Mouse (Mus musculus) heart, embryonic 10.5 days (tissue): ENCODE measurements at regions not wholly inside any gene's neighbourhood (a gene's known extent, or its start where the extent isn't known, plus 50 kb on each side); places are given as distances from the start of the nearest gene placed in this dataset.

Experiments used
- DNase-seq: peaks from one replicate; pipeline ENCODE4 v3.0.0-alpha.2; 2017; ENCODE audit warnings: low spot score
- H3K27ac ChIP-seq: fragments of 300-500 bp; sonication (generic); 2 replicates; pipeline ENCODE4 v1.5.1; 2016; ENCODE audit warnings: mild to moderate bottlenecking
- H3K27me3 ChIP-seq: fragments of 300-500 bp; sonication (generic); 2 replicates; pipeline ENCODE4 v1.6.1; 2016; ENCODE audit warnings: mild to moderate bottlenecking; ENCODE audit not compliant: poor library complexity, insufficient read depth, severe bottlenecking
- H3K36me3 ChIP-seq: fragments of 300-500 bp; sonication (generic); 2 replicates; pipeline ENCODE4 v1.6.1; 2016; ENCODE audit warnings: mild to moderate bottlenecking, moderate library complexity
- H3K4me1 ChIP-seq: fragments of 300-500 bp; sonication (generic); 2 replicates; pipeline ENCODE4 v1.6.1; 2016; ENCODE audit warnings: mild to moderate bottlenecking
- H3K4me3 ChIP-seq: fragments of 300-500 bp; sonication (generic); 2 replicates; pipeline ENCODE4 v1.5.1; 2016; ENCODE audit warnings: mild to moderate bottlenecking, moderate library complexity
- H3K9me3 ChIP-seq: fragments of 300-500 bp; sonication (generic); 2 replicates; pipeline ENCODE4 v1.6.1; 2016; ENCODE audit warnings: mild to moderate bottlenecking, moderate library complexity
- WGBS: fragments of 180-500 bp; shearing (Covaris S2); methylation state at CpG from one replicate; pipeline ENCODE4 v1.1.7; 2016; 5-methylcytosine and 5-hydroxymethylcytosine counted together

DNA sequence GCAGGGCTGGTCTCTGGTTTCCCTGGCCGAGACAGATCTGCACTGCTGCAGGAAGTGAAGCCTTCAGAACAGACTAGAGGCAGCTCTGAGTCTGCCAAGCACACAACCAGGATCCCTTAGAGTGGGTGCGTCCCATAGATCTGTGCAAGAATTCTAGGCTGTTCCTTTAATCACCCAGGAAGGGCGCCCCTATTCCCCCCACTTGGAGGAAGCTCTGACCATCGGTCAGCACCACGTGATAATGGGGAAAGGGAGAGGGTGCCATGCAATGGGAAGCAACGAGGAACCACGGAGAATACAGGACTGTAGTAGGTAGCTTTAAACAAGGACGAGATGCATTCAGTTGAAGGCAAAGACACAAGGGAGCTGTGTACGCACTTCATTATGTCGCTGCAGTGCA is 101.1 kb downstream of the Tmem30b start:
- H3K9me3 ChIP-seq: no peaks in the 10 kb centered on the region
- no peak for DNase-seq
- no peaks in the 10 kb centered on the region for H3K27me3 ChIP-seq
- peaks cover 18% of the 10 kb centered on the region for H3K4me1 ChIP-seq
- WGBS: 54% methylated on average over 10 of the region's 10 CpGs
- no peak overlapping the region for H3K4me3 ChIP-seq
- H3K36me3 ChIP-seq: no peaks in the 10 kb centered on the region
- peak overlapping the region; percentile 33 for H3K27ac ChIP-seq

DNA sequence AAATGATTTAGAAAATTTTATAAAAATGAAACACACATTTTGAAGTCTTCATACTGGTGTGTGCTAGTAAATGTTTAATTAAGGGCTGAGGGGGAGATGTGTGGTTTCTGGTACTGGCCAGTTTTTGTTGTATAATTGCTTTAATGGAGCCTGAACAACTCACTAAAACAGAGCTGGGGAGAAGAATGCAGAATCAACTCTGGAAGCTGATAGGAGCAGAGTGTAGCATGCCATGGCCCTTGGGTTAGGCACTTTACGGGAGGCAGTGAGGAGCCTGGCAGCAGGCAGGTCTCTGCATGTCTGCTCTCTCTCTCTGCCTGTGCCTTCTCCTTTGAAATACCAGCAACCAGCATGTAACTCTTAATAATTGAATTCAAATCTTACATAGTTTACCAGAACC is 104.9 kb downstream of the Tmem30b start:
- Histone ChIP-seq H3K4me1 (peaks cover 8% of the 10 kb centered on the region), H3K4me3 (no peak overlapping the region), H3K27ac (no peak overlapping the region), H3K27me3 (no peaks in the 10 kb centered on the region), H3K36me3 (no peaks in the 10 kb centered on the region), H3K9me3 (no peaks in the 10 kb centered on the region)
- DNase-seq: no peak
- WGBS: 38% methylated on average over 1 of the region's 1 CpGs

DNA sequence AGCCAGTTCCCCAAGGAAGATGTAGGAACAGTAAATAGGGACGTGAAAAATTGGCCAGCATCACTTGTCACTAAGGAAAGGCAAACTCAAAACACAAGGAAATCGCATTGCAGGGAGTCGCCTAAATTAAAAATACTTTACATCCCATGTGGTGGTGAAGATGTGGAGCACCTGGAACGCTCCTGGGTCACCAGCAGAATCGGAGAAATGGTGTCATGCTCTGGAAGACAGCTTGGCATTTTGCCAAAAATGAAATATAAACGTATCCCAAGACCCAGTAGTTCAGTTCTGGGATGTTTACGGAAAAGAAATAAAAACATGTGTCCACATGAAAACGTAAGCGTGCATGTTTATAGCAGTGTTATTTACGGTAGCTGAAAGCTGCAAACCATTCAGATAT is 111.5 kb downstream of the Tmem30b start:
- no peaks in the 10 kb centered on the region for H3K4me1 ChIP-seq
- H3K27me3 ChIP-seq: no peaks in the 10 kb centered on the region
- no peaks in the 10 kb centered on the region for H3K9me3 ChIP-seq
- WGBS: 84% methylated on average over 10 of the region's 10 CpGs
- H3K4me3 ChIP-seq: no peak overlapping the region
- no peak overlapping the region for H3K27ac ChIP-seq
- no peak for DNase-seq
- H3K36me3 ChIP-seq: no peaks in the 10 kb centered on the region

DNA sequence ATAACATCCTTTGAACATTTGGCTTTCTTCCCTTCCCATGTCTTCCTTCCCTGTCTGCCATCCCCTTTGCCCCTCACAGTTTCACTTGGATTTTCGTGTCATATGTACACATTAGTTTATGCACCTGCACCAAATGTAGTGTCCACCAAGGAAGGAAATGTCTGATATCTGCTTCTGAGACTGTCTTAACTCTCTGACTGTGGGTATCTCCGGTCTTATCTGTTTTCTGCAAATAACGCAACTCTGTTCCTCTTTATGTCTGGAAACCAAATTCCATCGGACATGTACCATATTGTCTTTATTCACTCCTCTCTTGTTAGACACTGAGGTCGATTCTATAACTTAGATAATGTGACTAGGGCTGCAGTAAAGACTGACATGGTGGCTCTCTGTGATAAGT is 113.6 kb downstream of the Tmem30b start:
- H3K4me3 ChIP-seq: no peak overlapping the region
- H3K27me3 ChIP-seq: no peaks in the 10 kb centered on the region
- DNase-seq: no peak
- H3K9me3 ChIP-seq: no peaks in the 10 kb centered on the region
- no peak overlapping the region for H3K27ac ChIP-seq
- H3K36me3 ChIP-seq: no peaks in the 10 kb centered on the region
- WGBS: 70% methylated on average over 5 of the region's 5 CpGs
- H3K4me1 ChIP-seq: peaks cover 11% of the 10 kb centered on the region; the same call in 1 of the 2 replicates

DNA sequence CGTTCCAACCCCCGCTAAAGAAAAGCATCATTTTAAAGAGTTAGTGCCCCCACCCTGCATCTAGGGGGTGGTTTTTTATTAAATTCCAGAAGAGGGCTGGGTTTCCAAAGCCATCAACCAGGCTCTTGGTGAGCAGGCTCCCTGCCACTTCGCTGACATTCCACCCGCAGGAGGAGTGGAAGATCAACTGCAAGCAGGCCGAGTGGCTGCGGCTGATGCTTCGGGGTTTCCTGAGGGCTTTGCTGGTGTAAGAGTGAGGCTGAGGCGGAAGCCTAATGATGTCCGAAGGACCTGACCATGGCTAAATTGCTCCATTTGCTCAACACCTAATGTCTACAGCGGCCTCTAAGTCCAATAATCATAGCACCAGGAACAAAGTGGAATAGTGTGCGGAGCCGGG is 118.0 kb downstream of the Tmem30b start:
- no peak for DNase-seq
- WGBS: 55% methylated on average over 12 of the region's 12 CpGs
- H3K27ac ChIP-seq: peak overlapping the region; percentile 59; the same call in 1 of the 2 replicates

DNA sequence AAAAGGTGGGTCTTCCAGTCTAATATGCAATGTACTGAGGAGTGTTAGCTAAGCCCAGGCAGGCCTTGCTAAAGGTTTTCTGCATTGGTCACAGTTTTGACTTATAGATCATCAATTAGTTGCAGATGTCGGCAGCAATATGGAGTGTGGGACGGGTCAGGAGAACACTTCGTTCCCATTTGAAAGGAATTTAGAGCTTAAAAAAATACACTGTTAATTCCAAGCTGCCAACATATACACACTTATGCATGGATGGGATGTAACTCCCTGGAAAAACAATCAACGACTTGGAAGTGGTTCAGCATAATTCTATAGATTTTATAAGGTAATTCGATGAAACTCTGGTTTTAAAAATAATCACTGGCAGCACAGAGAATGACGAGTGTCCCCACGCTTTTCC is 121.4 kb downstream of the Tmem30b start:
- 84% methylated on average over 7 of the region's 7 CpGs for WGBS
- Histone ChIP-seq H3K27ac (no peak overlapping the region), H3K9me3 (0 out of 2 replicates have a peak, but pooled peaks cover 2% of the 10 kb centered on the region), H3K36me3 (no peaks in the 10 kb centered on the region), H3K4me3 (no peak overlapping the region), H3K27me3 (no peaks in the 10 kb centered on the region), H3K4me1 (peaks cover 11% of the 10 kb centered on the region; the same call in 1 of the 2 replicates)
- DNase-seq: no peak

More for the DNA sequence above, 118.0 kb downstream of the Tmem30b start:
- Histone ChIP-seq H3K36me3 (no peaks in the 10 kb centered on the region), H3K27me3 (no peaks in the 10 kb centered on the region), H3K4me1 (peaks cover 11% of the 10 kb centered on the region; the same call in 1 of the 2 replicates), H3K9me3 (0 out of 2 replicates have a peak, but pooled peaks cover 2% of the 10 kb centered on the region), H3K4me3 (no peak overlapping the region)

DNA sequence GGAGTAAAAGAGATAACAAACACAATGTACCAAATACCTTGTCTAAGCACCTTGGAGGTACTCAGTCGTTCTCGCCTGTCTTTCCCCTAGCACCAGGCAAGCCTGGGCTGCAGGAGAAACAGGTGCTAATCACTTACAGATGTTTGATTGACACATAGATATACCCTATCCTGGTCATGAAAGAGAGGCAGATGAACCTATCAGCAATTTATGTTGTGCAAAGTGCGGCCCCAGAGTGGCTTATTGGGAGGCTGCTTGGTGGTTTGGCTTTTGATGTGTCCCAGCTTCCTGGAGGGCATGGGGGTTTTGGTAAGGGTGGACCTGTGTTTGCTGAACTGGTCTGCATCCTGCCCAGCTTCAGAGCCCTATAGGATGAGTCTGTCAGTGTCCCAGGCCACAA is 129.1 kb downstream of the Tmem30b start:
- DNase-seq: peak; percentile 67
- no peaks in the 10 kb centered on the region for H3K36me3 ChIP-seq
- no peaks in the 10 kb centered on the region for H3K27me3 ChIP-seq
- H3K27ac ChIP-seq: no peak overlapping the region
- H3K4me1 ChIP-seq: 0 out of 2 replicates have a peak, but pooled peaks cover 5% of the 10 kb centered on the region
- no peak overlapping the region for H3K4me3 ChIP-seq
- H3K9me3 ChIP-seq: no peaks in the 10 kb centered on the region
- 72% methylated on average over 3 of the region's 3 CpGs for WGBS

DNA sequence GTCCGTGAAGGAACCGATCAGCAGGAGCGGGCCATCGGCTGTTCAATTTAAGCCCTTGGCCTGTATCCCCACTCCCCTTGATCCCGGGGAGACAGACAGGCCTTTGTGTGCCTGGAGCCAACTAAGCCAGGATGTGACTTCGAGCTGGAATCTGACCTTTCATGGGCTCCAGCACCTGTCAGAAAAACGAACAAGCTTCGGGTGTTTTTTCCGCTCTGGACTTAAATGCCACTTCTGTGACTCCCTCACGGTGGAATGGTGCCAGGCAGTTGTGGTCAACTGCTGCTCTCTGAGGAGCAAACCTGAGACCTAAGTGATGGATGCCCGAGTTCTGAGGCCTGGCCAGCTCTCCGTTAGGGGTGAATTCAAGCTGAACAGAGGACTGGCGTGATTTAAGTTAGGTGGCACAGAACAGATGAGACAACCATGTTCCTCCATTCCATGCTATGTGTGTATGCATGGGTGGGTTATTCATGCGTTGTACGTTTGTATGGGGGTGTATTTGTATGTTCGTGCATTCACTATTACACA is 129.8 kb downstream of the Tmem30b start:
- WGBS: 71% methylated on average over 16 of the region's 16 CpGs
- Histone ChIP-seq H3K4me3 (no peak overlapping the region), H3K4me1 (0 out of 2 replicates have a peak, but pooled peaks cover 5% of the 10 kb centered on the region), H3K36me3 (no peaks in the 10 kb centered on the region), H3K27ac (no peak overlapping the region), H3K9me3 (no peaks in the 10 kb centered on the region), H3K27me3 (no peaks in the 10 kb centered on the region)
- DNase-seq: peak; percentile 36

DNA sequence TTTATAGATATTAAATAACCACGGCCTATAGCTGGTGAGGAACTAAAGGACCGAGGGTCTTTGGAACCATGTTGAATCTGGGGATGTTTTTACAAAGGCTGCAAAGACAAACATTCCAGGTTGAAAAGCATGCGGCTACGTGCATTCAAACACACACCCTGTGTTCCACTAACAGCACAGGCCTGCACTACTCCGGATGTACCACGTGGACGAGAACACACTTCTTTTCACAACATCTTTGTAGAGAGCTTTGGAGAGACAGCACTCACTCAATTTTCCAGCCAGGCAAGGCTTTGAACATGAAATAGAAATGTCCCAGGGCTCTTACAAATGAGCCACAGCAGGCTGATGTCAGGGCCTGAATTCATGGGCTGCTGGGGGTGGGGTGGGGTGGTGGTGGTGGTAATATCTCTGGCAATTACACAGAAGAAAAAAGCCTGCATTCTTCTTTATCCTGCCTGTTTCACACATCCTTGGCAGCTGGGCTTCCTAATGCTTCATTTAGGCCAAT is 129.3 kb downstream of the Slc38a6 start:
- Histone ChIP-seq H3K27ac (no peak overlapping the region), H3K27me3 (no peaks in the 10 kb centered on the region), H3K4me1 (0 out of 2 replicates have a peak, but pooled peaks cover 5% of the 10 kb centered on the region), H3K4me3 (no peak overlapping the region), H3K9me3 (no peaks in the 10 kb centered on the region), H3K36me3 (no peaks in the 10 kb centered on the region)
- DNase-seq: no peak
- WGBS: 85% methylated on average over 7 of the region's 7 CpGs

DNA sequence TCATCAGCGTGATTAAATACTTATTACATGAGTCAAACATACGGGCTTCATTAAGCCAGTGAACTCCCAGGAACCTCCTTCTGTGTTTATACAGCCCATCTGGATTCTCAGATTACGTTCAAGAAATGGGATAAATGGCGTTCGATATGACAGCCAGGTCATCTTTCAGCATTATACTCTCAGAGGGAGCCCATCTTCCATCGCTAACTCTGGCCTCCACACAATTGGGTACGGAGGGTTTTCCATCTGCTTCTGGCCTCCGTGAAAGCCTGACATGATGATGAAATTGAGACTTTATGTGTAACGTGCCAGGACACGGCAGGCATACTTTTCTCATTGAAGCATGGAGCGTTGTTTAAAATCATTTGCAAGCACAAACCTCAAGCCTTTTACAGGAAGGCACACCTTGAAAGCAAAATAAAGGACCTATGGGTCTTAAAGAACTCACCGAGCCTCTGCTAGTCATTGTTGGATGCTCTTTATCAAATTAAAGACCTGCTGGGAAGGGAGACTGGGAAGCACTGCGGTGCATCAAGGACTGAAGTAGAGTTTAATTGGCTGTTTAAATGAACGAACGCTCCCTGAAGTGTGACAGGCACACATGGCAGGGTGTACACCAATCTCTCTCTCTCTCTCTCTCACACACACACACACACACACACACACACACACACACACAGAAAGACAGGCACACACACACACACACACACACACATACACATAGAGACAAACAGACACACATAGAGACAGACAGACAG is 127.0 kb downstream of the Slc38a6 start:
- H3K27ac ChIP-seq: no peak overlapping the region
- no peaks in the 10 kb centered on the region for H3K9me3 ChIP-seq
- peak; percentile 68 for DNase-seq
- no peak overlapping the region for H3K4me3 ChIP-seq
- no peaks in the 10 kb centered on the region for H3K27me3 ChIP-seq
- WGBS: 75% methylated on average over 15 of the region's 15 CpGs
- H3K4me1 ChIP-seq: peaks cover 5% of the 10 kb centered on the region; the same call in 1 of the 2 replicates
- H3K36me3 ChIP-seq: no peaks in the 10 kb centered on the region

DNA sequence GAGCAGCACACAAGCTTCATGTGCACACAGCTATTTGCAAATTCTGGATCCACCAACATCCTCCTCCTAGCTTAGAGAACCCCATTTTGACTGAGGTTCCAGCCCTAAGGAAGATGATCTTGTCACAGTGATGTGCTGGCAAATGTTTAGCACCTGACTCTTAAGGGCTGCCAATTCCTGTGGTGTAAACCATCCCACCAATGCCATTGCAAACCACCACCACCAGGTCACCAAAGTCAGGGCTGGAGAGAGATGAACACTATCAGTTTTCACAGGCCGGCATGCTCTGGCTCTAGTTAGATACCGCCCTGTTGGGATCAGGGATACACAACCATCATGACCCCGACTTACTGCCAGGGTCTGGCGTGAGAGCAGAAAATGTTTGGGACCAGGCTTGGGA is 125.9 kb downstream of the Slc38a6 start:
- Histone ChIP-seq H3K9me3 (no peaks in the 10 kb centered on the region), H3K27me3 (no peaks in the 10 kb centered on the region), H3K27ac (no peak overlapping the region), H3K36me3 (no peaks in the 10 kb centered on the region), H3K4me1 (peaks cover 5% of the 10 kb centered on the region; the same call in 1 of the 2 replicates), H3K4me3 (no peak overlapping the region)
- 68% methylated on average over 4 of the region's 4 CpGs for WGBS
- DNase-seq: no peak

DNA sequence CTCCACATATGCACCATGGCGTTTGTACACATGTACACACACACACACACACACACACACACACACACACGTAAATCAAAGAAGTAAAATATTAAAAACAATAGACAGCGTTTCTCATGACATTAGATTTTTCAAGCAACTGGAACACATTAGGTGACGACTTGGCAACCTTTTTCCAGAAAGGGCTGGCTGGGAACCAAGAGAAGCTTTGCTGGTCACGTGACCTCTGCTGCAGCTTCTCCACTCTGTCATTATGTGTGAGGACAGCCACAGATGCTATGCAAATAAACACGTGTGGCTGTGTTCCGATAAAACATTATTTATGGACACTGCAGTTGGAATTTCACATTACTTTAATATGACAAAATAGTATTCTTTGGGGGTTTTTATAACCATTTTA is 124.3 kb downstream of the Slc38a6 start:
- Histone ChIP-seq H3K9me3 (no peaks in the 10 kb centered on the region), H3K4me3 (no peak overlapping the region), H3K4me1 (peaks cover 7% of the 10 kb centered on the region; the same call in 1 of the 2 replicates), H3K27me3 (no peaks in the 10 kb centered on the region), H3K36me3 (no peaks in the 10 kb centered on the region), H3K27ac (no peak overlapping the region)
- DNase-seq: peak; percentile 7
- WGBS: 77% methylated on average over 7 of the region's 7 CpGs

DNA sequence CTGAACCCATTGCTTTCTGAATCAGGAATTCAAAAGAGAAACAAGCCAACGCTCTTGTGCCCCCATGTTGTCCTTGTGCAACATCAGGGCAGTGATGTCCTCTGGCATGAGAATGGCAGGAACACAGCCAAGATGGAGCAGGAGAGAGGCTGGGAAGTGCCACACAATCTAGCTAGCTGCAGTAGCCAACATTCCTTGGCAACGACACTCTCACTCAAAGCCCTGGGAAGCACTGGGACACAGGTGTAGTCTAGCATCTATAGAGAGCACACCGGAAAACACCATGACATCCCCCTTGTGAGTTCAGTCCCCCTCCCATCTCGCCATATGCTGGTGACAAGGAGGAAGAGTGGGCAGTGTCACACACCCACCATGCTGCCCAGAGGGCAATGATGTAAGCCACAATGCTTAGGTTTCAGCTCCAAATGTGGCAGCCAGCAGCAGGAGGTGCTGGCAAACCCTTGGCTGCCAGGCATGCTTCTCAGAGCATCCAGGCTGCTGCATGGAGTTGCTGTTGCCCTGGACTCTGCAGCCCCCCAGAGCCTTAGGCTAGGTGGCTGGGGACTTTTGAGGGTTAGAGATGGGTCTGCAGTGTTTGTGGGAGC is 123.0 kb downstream of the Slc38a6 start:
- H3K27me3 ChIP-seq: no peaks in the 10 kb centered on the region
- H3K9me3 ChIP-seq: no peaks in the 10 kb centered on the region
- H3K4me1 ChIP-seq: peaks cover 20% of the 10 kb centered on the region
- no peaks in the 10 kb centered on the region for H3K36me3 ChIP-seq
- peak; percentile 63 for DNase-seq
- 89% methylated on average over 4 of the region's 4 CpGs for WGBS
- no peak overlapping the region for H3K4me3 ChIP-seq
- H3K27ac ChIP-seq: no peak overlapping the region
